Mouse (Mus musculus): ENCODE measurements at regions not wholly inside any gene's neighbourhood (a gene's known extent, or its start where the extent isn't known, plus 50 kb on each side); places are given as distances from the start of the nearest gene placed in this dataset.
"Not testable (repeated sequence)": the region's sequence is repeated elsewhere in the genome, so short reads cannot be mapped to it uniquely, and the experiment has no call there.

DNA sequence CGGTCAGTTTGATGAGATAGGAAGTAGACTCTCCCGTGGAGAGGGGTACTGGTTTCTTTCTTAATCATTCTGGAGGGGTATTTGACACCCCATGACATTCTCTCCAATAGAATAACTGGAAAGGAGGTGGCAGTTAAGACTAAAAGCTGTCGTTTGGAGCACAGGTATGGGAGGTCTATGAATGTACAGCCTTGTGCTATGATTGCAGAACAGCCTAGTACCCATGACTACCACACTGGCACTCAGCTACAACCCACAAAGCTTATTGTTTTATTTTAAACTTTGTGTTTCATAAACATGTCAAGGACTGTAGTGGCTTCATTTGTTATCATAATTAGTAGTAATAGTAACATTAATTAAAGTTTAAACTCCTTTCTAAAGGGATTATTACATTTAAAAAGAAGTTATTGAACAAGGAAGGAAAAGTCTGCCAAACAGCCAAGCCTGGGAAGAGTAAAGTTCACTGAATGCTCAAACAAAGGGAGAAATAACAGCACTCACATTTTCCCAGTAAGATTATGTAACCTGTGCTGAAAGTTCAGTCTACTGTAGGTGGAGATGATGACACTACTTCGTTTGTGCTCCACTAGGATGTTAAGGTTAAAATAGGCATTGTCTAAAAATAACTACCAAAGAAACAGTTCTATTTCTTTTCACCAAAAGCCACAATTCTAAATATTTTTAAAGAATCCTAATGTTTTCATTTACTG is 295.2 kb downstream of the Pcsk1 start:
- Histone ChIP-seq H3K4me2 (ENCODE audit: low read depth, low read length) (no peak overlapping the region), H3K36me3 (ENCODE audit: control insufficient read depth, insufficient read depth, low read length) (no peaks in the 10 kb centered on the region), H3K4me1 (replicated peaks; ENCODE audit: control insufficient read depth, insufficient read depth, low read length) (no peaks in the 10 kb centered on the region), H3K4me3 (ENCODE audit: low read length) (no peak overlapping the region), H3K27ac (ENCODE audit: low read length) (no peak overlapping the region), H3K9me3 (ENCODE audit: control insufficient read depth, low read length) (no peaks in the 10 kb centered on the region), H3K27me3 (ENCODE audit: control insufficient read depth, insufficient read depth, low read depth, low read length) (no peaks in the 10 kb centered on the region), H3K9ac (ENCODE audit: low read length) (no peak overlapping the region)
- WGBS: 58% methylated on average over 4 of the region's 4 CpGs
- ATAC-seq (ENCODE audit: low read depth): no peak

DNA sequence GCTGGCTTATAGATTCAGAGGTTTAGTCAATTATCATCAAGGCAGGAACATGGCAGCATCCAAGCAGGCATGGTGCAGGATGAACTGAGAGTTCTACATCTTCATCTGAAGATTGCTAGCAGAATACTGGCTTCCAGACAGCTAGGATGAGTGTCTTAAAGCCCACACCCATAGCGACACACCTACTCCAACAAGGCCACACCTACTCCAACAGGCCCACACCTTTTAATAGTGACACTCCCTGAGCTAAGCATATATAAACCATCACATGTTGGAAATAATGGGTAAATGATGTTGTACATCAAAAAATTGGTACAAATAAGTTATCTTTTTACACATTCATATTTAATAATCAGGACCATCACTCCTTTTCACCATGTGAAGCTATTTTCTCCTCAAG is 299.6 kb downstream of the Pcsk1 start:
- no peak overlapping the region for H3K4me3 ChIP-seq (ENCODE audit: low read length)
- H3K27ac ChIP-seq (ENCODE audit: low read length): no peak overlapping the region
- no peaks in the 10 kb centered on the region for H3K9me3 ChIP-seq (ENCODE audit: control insufficient read depth, low read length)
- no peaks in the 10 kb centered on the region for H3K27me3 ChIP-seq (ENCODE audit: control insufficient read depth, insufficient read depth, low read depth, low read length)
- no peak for ATAC-seq (ENCODE audit: low read depth)
- H3K4me1 ChIP-seq (replicated peaks; ENCODE audit: control insufficient read depth, insufficient read depth, low read length): no peaks in the 10 kb centered on the region
- no peak overlapping the region for H3K4me2 ChIP-seq (ENCODE audit: low read depth, low read length)
- H3K36me3 ChIP-seq (ENCODE audit: control insufficient read depth, insufficient read depth, low read length): no peaks in the 10 kb centered on the region
- H3K9ac ChIP-seq (ENCODE audit: low read length): no peak overlapping the region
- WGBS: 87% methylated on average over 1 of the region's 1 CpGs

GRCm38 (mm10) chr13:75390177-75390576 is 300.6 kb downstream of the Pcsk1 start:
- 79% methylated on average over 1 of the region's 1 CpGs for WGBS
- peak; percentile 69; the same call in 1 of the 2 replicates for ATAC-seq (ENCODE audit: low read depth)
- Histone ChIP-seq H3K9ac (ENCODE audit: low read length) (no peak overlapping the region), H3K9me3 (ENCODE audit: control insufficient read depth, low read length) (no peaks in the 10 kb centered on the region), H3K27ac (ENCODE audit: low read length) (no peak overlapping the region), H3K4me2 (ENCODE audit: low read depth, low read length) (no peak overlapping the region), H3K4me3 (ENCODE audit: low read length) (no peak overlapping the region), H3K27me3 (ENCODE audit: control insufficient read depth, insufficient read depth, low read depth, low read length) (no peaks in the 10 kb centered on the region), H3K4me1 (replicated peaks; ENCODE audit: control insufficient read depth, insufficient read depth, low read length) (no peaks in the 10 kb centered on the region), H3K36me3 (ENCODE audit: control insufficient read depth, insufficient read depth, low read length) (no peaks in the 10 kb centered on the region)

DNA sequence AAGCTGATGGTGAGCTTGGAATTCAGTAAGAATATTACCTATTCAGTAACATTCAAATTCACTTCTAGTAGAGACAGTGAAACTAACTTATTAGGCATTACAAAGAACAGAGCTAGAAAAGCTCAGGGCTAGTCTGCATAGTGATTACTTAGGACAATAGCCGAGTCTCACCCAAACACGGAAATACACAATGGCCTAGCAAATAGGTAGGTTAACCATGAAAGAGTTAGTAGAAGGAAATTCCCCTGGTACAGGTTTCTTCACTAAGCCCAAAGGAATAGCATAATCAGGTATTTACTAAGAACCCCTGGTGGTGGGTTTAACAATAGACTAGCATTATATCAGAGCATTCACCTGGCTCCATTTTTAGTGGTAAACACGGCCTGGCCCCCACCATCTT is 306.7 kb upstream of the Ell2 start:
- H3K4me3 ChIP-seq (ENCODE audit: low read length); H3K36me3 ChIP-seq (ENCODE audit: control insufficient read depth, insufficient read depth, low read length); H3K4me1 ChIP-seq (replicated peaks; ENCODE audit: control insufficient read depth, insufficient read depth, low read length); ATAC-seq (ENCODE audit: low read depth); H3K27me3 ChIP-seq (ENCODE audit: control insufficient read depth, insufficient read depth, low read depth, low read length); H3K9me3 ChIP-seq (ENCODE audit: control insufficient read depth, low read length); H3K27ac ChIP-seq (ENCODE audit: low read length); H3K4me2 ChIP-seq (ENCODE audit: low read depth, low read length); H3K9ac ChIP-seq (ENCODE audit: low read length): not testable (repeated sequence)
- WGBS: 90% methylated on average over 3 of the region's 3 CpGs

DNA sequence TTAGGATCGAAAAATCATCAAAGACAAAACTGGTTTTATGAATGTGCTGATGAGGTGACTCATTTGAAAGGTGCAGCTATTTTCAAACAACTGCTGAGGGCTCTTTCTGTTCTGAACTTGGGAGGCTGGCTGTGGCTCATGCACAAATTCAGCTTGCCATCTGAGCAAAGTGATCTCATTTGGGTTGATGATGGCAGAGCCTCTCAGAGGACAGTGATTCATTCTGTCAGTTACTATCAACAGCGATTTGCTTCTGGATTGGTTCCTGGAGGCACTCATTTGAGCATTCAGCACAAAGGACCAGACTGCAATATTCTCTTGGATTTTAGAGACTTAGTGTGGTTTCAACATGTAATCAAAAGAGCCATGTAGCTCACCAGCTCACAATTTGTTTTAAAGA is 285.8 kb upstream of the Ell2 start:
- whole genome bisulfite sequencing: 61% methylated on average over 2 of the region's 2 CpGs
- no peaks in the 10 kb centered on the region for H3K27me3 ChIP-seq (ENCODE audit: control insufficient read depth, insufficient read depth, low read depth, low read length)
- no peaks in the 10 kb centered on the region for H3K4me1 ChIP-seq (replicated peaks; ENCODE audit: control insufficient read depth, insufficient read depth, low read length)
- no peak overlapping the region for H3K27ac ChIP-seq (ENCODE audit: low read length)
- no peak overlapping the region for H3K4me3 ChIP-seq (ENCODE audit: low read length)
- no peak overlapping the region for H3K9ac ChIP-seq (ENCODE audit: low read length)
- no peak overlapping the region for H3K4me2 ChIP-seq (ENCODE audit: low read depth, low read length)
- no peak for ATAC-seq (ENCODE audit: low read depth)
- no peaks in the 10 kb centered on the region for H3K36me3 ChIP-seq (ENCODE audit: control insufficient read depth, insufficient read depth, low read length)
- no peaks in the 10 kb centered on the region for H3K9me3 ChIP-seq (ENCODE audit: control insufficient read depth, low read length)

- 69% methylated on average over 3 of the region's 3 CpGs for WGBS
- no peak overlapping the region for H3K4me2 ChIP-seq (ENCODE audit: low read depth, low read length)
- no peak for ATAC-seq (ENCODE audit: low read depth)
- H3K27ac ChIP-seq (ENCODE audit: low read length): no peak overlapping the region
- no peaks in the 10 kb centered on the region for H3K9me3 ChIP-seq (ENCODE audit: control insufficient read depth, low read length)
- H3K4me1 ChIP-seq (replicated peaks; ENCODE audit: control insufficient read depth, insufficient read depth, low read length): no peaks in the 10 kb centered on the region
- H3K36me3 ChIP-seq (ENCODE audit: control insufficient read depth, insufficient read depth, low read length): no peaks in the 10 kb centered on the region
- no peak overlapping the region for H3K4me3 ChIP-seq (ENCODE audit: low read length)
- no peaks in the 10 kb centered on the region for H3K27me3 ChIP-seq (ENCODE audit: control insufficient read depth, insufficient read depth, low read depth, low read length)
- H3K9ac ChIP-seq (ENCODE audit: low read length): no peak overlapping the region
These were observed 279.6 kb upstream of the Ell2 start for GRCm38 (mm10) chr13:75426971-75427370.

DNA sequence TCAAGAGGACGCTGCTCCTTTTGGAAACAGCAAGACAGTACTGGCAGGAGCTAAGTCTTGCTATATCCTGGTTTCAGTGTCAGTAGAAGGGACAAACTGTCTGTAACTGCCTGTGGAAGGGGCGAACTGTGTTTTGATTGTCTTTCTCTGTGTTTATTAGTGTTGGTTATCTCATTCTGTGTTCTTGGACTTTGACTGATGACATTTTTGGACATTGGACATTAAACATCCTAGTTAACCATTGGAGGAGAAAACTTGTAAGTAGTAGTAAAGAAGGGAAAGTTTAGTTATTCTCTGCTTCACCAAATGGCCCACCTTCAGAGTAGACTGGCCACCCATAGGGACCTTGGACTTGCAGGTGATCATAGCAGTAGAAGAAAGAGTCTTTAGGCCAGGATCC is 267.4 kb upstream of the Ell2 start:
- no peak overlapping the region for H3K27ac ChIP-seq (ENCODE audit: low read length)
- WGBS: 38% methylated on average over 2 of the region's 2 CpGs
- H3K27me3 ChIP-seq (ENCODE audit: control insufficient read depth, insufficient read depth, low read depth, low read length): no peaks in the 10 kb centered on the region
- H3K4me3 ChIP-seq (ENCODE audit: low read length): no peak overlapping the region
- no peaks in the 10 kb centered on the region for H3K36me3 ChIP-seq (ENCODE audit: control insufficient read depth, insufficient read depth, low read length)
- no peak overlapping the region for H3K9ac ChIP-seq (ENCODE audit: low read length)
- H3K4me1 ChIP-seq (replicated peaks; ENCODE audit: control insufficient read depth, insufficient read depth, low read length): no peaks in the 10 kb centered on the region
- no peak for ATAC-seq (ENCODE audit: low read depth)
- H3K4me2 ChIP-seq (ENCODE audit: low read depth, low read length): no peak overlapping the region
- no peaks in the 10 kb centered on the region for H3K9me3 ChIP-seq (ENCODE audit: control insufficient read depth, low read length)

- H3K27ac ChIP-seq (ENCODE audit: low read length): no peak overlapping the region
- WGBS: 93% methylated on average over 6 of the region's 6 CpGs
- ATAC-seq (ENCODE audit: low read depth): no peak
These were observed 266.5 kb upstream of the Ell2 start for GRCm38 (mm10) chr13:75440051-75440450.

DNA sequence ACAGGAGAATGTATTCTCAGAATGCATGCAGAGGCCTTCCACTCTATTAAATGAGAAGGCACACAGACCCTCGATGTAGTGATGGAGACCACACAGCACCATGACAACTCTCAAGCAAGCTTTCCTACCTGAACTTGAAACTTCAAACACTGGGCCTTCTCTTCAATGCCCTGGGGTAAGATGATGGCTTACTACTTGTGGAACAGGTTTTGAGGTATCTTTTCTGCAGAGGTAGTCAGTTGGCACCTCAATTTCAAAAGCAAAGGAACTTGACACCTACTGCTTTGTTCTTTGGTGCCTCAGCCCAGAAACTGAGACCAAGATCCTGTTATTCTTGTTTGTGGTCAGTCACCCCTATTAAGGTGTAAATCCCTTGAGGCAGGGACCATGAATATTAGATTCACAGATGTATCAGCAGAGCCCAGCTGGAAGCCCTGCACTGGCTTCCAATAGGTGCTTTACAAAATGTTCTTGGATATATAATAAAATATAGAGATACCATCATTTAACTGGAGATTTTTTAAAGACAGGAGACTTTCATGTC is 246.2 kb upstream of the Ell2 start:
- no peak for ATAC-seq (ENCODE audit: low read depth)
- 31% methylated on average over 1 of the region's 1 CpGs for WGBS
- Histone ChIP-seq H3K9ac (ENCODE audit: low read length) (no peak overlapping the region), H3K4me1 (replicated peaks; ENCODE audit: control insufficient read depth, insufficient read depth, low read length) (no peaks in the 10 kb centered on the region), H3K9me3 (ENCODE audit: control insufficient read depth, low read length) (no peaks in the 10 kb centered on the region), H3K4me3 (ENCODE audit: low read length) (no peak overlapping the region), H3K4me2 (ENCODE audit: low read depth, low read length) (no peak overlapping the region), H3K27ac (ENCODE audit: low read length) (no peak overlapping the region), H3K27me3 (ENCODE audit: control insufficient read depth, insufficient read depth, low read depth, low read length) (no peaks in the 10 kb centered on the region), H3K36me3 (ENCODE audit: control insufficient read depth, insufficient read depth, low read length) (no peaks in the 10 kb centered on the region)

More at GRCm38 (mm10) chr13:75440051-75440450, 266.5 kb upstream of the Ell2 start:
- H3K27me3 ChIP-seq (ENCODE audit: control insufficient read depth, insufficient read depth, low read depth, low read length): no peaks in the 10 kb centered on the region
- H3K9ac ChIP-seq (ENCODE audit: low read length): no peak overlapping the region
- no peak overlapping the region for H3K4me2 ChIP-seq (ENCODE audit: low read depth, low read length)
- H3K4me3 ChIP-seq (ENCODE audit: low read length): no peak overlapping the region
- no peaks in the 10 kb centered on the region for H3K9me3 ChIP-seq (ENCODE audit: control insufficient read depth, low read length)
- no peaks in the 10 kb centered on the region for H3K4me1 ChIP-seq (replicated peaks; ENCODE audit: control insufficient read depth, insufficient read depth, low read length)
- H3K36me3 ChIP-seq (ENCODE audit: control insufficient read depth, insufficient read depth, low read length): no peaks in the 10 kb centered on the region
